Mouse (Mus musculus) ovary, adult 18-20 months (tissue): Measurements from ENCODE around the gene Pqlc2.

Source experiments
- DNase-seq: peaks from one replicate; pipeline ENCODE4 v3.0.0; 2022; ENCODE audit warnings: low spot score, mixed read lengths

Gene Pqlc2

DNA sequence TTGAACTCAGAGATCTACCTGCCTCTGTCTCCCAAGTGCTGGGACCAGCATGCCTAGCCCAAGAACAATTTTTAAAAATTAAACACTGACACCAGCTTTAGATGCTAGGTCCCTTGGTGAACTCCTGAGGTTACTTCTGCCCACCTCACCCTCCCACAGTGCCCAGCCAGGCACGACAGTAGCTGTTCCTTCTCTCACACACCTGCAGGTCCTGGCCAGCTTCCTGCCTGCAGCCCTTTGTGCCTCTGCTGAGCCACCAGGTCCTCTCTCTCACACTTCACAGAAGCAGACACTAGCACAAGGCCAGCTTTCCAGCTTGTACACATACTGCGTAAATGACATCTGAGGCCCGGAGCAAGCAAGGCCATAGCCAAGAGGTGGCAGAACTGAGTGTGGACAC is 5.0 kb downstream of the Pqlc2 start:
- DNase-seq, result no peak

DNA sequence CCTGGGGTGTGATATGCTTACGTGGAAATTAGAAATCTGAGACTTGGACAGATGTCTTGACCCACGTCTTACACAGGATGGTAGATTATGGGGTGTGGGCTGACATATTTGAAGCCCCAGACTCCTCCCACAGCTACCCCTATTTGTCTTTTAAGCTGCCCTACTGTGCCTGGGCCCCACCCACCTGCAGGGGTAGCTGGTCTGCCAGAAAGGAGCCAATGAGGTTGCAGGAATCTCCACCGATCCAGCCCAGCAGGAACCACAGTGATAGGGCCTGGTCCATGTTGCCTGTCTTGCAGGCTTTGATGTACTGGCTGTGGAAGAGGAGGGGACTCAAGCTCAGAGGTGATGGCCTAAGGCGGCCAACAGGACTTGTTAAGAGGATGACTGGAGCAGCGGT is 8.3 kb downstream of the Pqlc2 start:
- no peak for DNase-seq

DNA sequence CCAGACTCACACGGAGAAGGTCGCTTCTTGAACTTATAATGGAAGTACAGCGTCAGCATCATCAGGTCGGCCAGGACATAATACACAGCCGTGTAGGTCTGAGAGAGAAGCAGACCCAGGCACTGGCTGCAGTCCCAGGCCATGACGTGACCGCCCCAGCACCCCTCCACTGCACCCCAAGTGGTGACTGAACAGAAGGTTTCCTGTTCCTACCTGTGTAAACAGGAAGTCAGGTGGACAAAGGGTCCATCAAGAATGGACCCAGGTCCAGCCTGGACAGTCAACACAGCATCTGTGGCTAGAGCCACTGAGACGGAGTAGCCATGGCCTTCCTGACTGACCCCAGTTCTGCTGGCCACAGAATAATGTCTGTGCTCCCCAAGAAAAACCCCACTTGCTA is 8.7 kb downstream of the Pqlc2 start:
- no peak for DNase-seq

DNA sequence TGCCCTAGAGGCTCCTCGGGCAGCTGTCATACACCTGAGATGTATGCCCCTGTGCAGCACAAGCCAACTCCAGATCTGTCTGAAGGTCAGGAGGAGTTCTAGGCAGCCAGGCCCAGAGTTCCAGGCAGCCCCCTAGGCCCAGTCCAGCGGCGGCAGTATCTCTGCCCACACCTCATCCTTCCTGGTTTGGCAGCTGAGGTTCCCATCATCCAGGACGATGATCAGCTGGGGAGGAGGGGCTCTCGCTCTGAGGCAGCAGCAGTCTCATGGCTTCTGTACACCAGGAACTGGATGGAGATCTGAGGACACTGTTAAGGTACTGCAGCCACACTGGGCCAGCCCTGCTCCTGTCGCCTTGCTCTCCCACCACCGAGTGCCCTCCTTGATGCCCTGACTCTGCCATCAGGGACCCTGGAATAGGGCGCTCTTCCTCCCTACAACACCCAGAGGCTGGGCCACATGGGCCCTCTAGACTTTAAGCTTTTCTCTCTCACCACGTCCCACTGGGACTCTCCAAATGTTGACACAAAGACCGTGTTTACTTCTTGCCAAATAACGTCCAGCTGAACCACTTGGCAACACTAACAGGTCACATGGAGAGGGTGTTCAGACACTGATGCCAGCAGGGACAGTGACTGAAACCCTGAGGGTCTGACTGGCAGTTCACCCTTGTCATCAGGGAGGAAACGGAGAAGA is 11.7 kb downstream of the Pqlc2 start:
- no peak for DNase-seq

DNA sequence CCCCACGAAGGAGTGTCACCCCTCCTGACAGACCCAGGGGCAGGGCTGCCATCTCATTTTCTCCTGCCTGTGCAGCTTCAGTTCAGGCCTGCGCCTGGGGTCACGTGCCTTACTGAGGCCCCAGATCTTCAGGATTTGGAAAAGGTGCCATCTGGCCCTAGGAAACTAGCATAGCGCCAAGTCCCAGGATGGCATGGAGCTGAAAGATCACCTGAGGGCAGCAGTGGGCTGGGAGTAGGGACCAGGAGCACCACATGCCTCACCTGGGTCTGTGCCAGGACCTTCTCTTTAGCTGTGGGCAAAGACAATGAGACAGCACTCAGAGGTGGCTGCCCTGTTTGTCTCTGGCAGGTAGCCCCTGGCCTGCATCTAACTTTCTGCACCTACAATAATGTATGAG is 12.9 kb downstream of the Pqlc2 start:
- DNase-seq, result no peak

DNA sequence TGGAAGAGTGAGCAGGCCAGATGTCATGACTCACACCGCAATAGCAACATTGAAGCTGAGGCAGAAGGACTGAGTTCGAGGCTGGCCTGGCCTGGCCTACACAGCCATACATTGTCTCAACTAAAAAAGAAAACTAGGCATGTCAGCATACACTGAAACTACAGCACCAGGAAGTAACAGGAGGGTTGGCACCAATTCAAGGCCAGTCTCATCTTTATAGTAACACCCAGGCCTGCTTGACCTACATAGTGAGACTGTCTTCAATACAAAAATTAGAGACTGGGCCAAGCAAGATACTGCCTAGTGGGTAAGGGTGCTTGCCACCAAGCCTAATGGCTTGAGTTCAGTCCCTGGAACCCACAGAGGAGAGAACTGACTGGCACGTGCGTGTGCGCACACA is 18.5 kb downstream of the Pqlc2 start:
- DNase-seq, result no peak

DNA sequence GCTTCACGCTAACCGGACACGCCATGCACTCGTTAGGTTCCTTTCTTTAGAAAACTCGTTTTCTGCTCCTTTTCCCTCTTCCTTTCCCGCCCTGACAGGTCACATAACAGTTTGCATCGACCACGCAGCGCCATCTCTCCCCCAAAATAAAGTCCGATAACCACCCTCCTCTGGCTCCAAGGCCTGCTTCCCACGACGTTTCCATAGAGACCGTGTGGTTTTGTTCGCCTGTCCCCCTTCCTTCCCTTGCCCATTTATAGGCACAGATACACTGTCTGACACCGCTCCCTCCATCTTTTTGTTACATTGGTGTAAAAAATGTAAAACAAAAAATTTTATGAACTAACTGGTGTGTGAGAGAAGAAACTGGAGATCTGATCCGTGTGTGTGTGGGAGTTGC is 19.4 kb downstream of the Pqlc2 start:
- DNase-seq, result no peak

DNA sequence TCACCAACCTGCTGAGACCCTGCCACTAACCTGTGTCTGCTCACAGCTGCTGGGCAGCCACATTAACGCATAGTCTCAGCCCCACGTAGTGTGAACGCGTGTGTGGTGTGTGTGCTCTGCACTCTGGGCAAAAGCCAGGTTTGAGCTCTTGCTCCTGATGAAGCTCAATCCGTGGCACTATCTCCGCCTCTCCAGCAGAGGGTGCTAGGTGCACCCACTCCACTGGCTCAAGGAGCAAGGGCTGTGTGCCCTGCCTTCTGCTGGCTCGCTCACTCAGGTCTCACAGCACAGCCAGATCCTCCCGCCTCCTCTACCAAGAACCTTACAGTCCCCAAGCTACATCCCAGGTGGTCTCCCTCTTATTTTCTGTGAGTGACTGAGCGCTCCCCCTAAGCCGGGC is 21.5 kb downstream of the Pqlc2 start:
- peak; percentile 49 for DNase-seq

DNA sequence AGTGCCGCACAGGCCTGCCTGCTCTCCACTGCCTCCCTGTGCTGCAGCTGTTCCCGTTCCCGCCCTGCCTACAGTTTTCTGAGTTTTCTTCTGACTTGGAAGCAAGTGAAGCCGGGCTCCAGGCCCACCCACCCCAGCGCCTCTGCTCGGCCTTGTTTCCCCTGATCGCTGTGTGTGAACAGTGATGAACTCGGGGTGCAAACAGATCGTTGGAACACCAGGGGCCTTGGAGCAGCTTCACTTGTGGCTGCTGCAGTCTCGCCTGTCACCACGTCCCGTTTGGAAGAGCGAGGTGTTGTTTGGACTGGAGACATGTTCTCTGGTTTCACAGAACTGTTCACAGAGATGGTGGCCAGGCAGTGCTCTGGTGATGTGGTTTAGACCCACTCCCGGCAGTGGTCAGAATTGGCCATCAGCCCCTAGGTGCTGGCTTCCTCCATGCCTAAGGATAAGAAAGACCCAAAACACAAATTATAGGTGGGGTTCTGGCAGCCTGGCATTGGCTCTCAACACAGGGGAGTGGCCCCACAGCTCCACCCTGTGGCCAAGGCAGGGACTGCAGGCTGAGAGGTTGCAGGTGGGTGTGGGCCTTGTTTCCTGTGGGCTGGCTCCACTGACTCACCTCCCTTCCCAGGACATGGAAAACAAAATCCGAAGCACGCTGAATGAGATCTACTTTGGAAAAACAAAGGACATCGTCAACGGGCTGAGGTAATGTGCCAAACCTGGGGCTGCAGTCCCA is 23.2 kb downstream of the Pqlc2 start:
- peak; percentile 53 for DNase-seq

DNA sequence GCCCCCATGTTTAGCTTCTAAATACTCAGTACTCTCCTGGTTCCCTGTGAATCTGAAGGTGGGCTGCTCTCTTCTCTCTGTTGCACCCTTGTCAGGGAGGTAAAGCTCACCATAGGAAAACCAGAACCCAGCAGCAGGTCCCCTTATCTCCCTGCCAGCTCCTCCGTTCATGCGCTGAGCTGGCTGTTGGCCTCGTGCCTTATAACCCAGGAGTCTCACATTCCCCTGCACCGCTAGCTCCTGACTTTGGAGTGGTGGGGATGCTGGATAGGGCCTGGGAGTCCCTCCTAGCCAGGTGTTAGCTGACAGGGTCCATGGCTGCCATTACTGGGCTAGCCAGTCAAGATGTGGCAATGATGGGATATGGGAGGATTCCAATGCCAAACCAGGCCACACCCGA is 24.3 kb downstream of the Pqlc2 start:
- no peak for DNase-seq

DNA sequence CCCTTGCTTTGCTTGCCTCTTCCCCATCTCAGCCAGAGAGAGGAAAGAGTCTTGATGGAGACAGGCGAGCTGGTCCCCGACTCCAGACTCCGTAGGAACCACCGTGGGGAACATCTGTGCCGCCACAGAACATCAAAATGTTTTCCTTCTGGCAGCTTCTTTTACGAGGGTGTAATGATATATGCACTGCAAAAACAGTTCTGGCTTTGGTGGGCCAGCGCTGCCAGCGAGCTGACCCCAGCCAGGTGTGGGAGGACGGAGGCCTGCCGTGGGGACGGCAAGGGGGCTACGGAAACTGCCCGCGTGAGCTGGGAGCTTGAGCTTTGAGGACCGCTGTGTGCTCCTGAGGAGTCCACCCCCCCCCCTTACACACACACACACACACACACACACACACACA is 25.6 kb downstream of the Pqlc2 start:
- no peak for DNase-seq

DNA sequence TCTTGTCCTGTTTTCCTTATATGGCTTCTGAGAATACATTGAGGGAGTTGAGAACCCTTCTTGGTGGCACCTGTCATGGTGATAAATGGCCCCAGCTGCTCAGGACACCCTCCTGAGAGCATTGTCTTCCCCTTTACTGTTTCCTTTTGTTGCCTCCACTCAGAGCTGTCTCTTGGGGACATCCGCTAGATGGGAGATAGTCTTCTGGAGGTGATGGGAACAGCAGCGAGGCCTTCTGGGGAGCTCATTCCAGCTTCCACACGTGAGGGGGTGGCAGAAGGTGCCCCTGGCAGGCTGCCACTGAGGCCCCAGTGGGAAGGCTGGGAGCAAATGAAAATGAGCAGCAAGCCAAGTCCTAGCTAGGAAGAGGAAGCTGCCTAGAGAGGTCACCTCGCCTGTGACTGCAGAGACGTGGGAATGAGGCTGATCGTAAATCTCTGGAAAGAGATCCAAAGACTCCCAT is 27.5 kb downstream of the Pqlc2 start:
- no peak for DNase-seq

DNA sequence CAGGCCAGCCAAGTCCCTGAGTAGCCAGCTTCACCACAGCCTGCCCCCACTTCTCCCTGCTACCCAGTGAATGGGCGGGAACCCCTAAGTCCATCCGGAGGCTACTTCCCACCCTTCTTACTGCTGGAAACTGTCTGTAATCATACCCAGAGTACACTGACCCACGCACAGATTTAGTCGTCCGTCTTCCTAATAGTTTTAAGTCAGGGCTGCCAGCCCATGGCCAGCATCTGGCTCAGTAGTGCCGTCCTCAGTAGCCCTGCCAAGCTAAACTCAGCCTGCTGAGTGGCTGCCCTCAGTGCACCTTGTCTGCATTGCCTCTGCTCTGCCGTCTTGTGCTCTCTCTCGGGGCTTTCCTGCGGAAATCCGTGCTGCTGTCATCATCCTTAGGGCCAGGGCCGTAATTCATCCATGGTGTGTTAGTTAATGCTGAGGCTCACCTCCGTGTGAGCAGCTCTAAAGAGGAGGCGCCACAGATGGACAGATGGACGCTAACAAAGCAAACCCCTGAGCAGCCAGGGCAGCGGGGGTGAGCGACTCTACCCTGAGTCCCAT is 28.6 kb downstream of the Pqlc2 start:
- DNase-seq, result no peak

DNA sequence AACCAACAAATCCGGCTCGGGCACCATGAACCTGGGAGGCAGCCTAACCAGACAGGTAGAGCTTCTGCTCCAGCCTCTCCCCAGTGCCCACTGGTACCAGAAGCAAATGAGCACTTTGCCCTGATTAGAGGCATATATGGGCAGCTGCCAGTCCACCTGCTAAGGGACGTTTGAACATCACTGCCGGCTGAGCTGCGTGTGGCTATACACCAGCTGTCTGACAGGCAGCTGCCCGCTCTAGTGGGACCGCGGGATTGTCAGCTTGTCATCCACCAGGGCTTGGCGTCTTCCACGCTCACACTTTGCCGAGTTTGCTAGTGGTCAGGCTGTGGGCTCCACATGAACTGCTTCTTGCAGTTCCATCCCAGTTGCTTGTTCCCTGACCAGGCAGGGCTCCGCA is 30.0 kb downstream of the Pqlc2 start:
- no peak for DNase-seq

DNA sequence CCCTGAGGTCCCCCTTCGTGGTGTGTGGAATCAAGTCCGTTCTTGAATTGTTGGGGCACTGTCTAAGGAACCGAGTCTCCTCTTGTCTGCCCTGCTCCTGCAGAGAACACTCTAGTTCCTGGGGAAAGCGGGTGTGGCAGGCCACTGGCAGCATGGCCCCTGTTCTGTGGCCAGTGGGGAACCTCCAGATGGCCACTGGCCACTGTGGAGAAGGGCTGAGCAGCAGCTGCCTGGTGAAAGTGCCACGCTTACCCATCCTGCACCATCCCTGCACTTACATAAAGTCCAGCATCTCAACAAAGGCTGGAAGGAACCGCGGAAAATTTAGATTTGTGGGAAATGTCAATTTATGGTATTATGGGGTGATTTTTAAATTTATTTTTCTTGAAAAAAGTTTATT is 34.1 kb downstream of the Pqlc2 start:
- no peak for DNase-seq

DNA sequence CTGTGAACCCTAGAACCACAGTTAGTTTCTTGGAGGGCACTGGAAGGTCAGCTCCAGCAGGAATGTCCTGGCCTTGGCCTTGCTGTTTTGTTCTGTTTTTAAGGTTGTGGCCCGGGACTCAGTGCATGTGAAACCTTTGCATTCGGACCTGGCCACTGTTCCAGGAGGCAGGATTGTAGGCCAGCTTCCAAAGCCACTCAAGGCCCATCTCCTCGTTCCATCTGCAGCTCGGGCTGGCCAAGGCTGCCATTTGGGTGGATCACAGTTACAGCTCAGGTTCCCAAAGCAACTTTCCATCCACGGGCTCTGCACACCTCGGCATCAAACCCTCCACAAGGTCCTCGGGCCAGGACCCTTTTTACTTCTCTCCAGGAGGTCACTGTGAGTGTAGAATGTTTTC is 35.9 kb downstream of the Pqlc2 start:
- no peak for DNase-seq

DNA sequence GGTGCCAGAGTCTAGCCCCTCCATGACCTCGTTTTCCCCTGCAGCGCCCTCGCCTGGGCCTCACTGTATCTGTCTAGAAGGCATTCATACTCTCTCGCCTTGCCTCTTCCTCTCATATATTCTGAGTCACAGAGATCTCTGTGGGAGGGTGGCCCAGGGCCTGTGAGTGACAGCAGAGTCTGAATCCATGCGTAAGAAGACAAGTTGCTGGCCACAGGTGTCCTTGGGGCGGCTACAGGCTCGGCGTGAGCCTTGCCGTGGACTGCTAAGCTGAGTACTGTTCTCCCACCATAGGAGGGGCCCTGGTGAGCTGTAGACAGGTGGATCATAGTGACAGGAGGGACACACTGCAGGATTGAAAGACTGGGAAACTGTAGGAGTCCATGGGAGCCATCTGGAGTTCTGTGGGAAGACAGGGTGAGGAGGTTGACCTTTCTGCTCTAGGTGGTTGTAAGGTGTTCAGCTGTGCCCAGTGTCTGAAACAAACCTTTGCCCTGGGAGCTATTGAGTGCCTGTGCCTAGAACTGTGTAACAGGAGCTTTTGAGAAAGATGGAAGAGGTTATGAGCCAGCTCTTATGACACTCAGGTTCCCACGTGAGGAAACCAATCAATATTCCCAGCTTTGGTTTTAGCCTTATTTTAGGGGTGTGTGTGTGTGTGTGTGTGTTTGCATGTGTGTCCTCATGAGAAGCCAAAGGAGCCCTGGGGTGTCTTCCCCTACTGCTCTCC is 37.4 kb downstream of the Pqlc2 start:
- DNase-seq, result no peak

DNA sequence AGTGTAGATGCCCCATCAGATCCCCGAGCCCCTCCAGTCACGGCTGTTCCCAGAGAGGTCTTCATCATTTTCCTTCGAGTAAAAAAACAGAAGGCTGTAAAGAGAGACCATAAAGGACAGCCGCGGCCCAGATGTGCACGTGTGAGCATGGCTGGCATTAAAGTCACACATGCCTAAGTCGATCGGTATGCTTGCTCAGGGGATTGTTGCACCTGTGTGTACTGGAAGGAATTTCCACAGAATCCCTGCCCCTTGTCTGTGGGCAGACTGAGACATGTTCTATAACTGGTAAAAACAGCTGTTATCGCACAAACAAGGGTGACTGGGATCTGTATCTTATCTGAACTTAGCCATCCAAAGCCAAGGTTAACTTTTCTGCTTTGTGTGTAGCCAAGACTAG is 38.9 kb downstream of the Pqlc2 start:
- DNase-seq, result no peak

DNA sequence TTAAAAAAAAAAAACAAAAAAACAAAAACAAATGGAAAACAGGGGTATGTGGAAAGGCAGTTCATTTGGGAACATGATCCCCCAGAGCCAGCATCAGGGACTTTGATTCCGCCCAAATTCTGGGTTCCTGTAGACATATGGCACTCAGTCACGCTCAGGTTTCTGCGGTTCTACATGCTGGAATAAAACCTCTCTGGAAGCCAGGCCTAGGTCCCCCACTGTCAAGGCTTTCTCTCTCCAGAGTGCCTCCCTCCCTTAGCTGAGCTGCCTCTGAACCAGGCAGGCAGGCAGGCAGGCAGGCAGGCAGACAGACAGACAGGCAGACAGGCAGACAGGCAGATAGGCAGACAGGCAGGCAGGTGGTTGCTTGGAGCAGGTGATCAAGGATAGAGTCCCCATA is 40.3 kb downstream of the Pqlc2 start:
- DNase-seq, result no peak

DNA sequence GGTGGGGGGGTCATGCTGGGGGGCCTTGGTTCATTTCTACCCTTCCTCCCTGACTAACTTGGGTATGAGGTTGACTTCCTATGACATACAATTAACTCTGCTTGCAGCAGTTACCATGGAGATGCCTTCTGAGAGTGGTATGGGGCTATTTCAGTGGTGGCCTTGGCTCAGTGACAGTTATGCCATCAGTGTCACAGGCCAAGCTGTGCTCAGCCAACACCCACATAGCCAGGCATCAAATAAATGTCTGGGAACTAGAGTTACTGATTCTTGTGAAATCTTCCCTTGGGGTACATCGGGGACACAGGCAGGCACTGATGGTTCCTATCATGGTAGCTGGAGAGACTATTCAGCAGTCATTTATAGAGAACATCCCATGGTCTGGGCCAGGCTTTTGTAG is 42.3 kb downstream of the Pqlc2 start:
- DNase-seq, result no peak

DNA sequence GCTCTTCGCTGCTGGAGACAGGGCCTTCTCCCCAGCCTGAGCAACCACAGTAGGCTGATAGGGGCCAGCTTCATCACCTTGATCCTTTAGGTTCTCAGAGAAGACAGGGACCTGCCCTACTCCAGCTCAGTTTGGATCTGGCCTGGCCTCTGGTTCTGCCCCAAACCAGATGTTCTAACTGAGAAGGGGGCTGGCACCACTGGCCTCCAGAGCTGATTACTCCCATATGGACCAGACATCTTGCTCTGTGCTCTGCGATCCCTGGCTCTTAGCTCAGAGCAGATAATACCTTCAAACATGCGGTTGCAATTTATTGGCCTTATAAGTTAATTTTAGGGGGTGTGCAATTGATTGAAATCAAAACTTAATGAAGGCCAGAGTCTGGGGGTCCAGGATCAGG is 43.2 kb downstream of the Pqlc2 start:
- DNase-seq, result no peak

DNA sequence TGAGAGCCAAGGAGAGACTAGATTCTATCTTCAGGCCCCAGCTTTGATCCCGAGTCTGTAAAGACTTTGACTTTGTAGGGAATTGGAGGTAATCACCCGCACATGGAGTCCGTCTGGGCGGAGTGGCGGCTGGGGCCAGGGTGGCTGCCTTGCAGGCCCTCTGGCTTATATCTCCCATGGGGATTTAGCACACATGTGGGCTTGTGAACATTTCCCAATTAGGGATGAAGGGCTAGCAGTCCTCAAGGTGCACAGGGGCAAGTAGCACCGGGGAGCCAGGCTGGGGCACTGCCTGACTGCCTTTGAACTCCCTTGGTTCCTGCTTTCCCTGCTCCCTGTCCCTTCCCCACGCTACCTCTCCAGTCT is 44.0 kb downstream of the Pqlc2 start:
- DNase-seq, result no peak
